In the genomic region with DNA sequence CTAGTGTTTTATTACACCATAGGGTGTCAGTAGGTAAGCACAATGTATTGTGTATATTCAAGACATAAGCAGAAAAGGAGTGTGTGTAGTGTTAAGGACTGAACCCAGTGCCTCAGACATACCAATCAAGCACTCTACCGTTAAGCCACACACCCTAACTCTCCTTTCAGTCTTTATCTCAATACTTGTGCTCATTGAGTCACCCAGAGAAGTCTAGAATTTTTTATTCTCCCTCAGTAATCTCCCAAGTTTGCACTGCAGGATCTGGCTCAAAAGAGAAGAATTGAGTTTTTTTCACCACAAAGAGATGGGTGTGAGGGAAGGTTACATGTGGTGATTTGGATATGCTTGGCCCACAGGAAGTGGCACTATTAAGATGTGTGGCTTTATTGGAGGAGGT, we compare ENCODE assay signal across 23 mouse cellular contexts.
"Had no signal": no experiment of that assay in that cellular context is flagged by ENCODE, and none has a peak within 500 bp of the region (broad histone marks: within the 10 kb centered on the region; RNA-seq: fewer than 3 reads in every experiment).

No protein-coding gene starts in this region.

- H3K27me3 ChIP-seq: heart, embryonic 12.5 days; hindbrain, embryonic 12.5 days; intestine, embryonic 15.5 days; limb, embryonic 12.5 days; liver, embryonic 13.5 days had no signal

- H3K4me3 ChIP-seq: gastrocnemius, adult 2 months; heart, embryonic 10.5 days; heart, embryonic 12.5 days; hindbrain, embryonic 10.5 days; hindbrain, embryonic 12.5 days; intestine, embryonic 15.5 days; layer of hippocampus, adult 2 months; left cerebral cortex, adult 2 months; limb, embryonic 10.5 days; limb, embryonic 12.5 days; liver, embryonic 13.5 days had no signal

- H3K36me3 ChIP-seq: heart, embryonic 10.5 days; heart, embryonic 12.5 days; hindbrain, embryonic 10.5 days; hindbrain, embryonic 12.5 days; intestine, embryonic 15.5 days; limb, embryonic 10.5 days; limb, embryonic 12.5 days; liver, embryonic 13.5 days had no signal

- DNase-seq: gastrocnemius, adult 2 months; gastrocnemius, postnatal 10 days; gastrocnemius, postnatal 25 days; heart, adult 18-20 months; heart, postnatal 10 days; heart, postnatal 4 days; kidney, adult 18-20 months; kidney, adult 8-10 months; kidney, postnatal 10 days; kidney, postnatal 25 days; kidney, postnatal 4 days; liver; liver, embryonic 13.5 days had no signal

- H3K9me3 ChIP-seq: heart, embryonic 10.5 days; heart, embryonic 12.5 days; hindbrain, embryonic 10.5 days; hindbrain, embryonic 12.5 days; intestine, embryonic 15.5 days; limb, embryonic 10.5 days; limb, embryonic 12.5 days; liver, embryonic 13.5 days had no signal

- H3K27ac ChIP-seq: gastrocnemius, adult 2 months; heart, embryonic 10.5 days; hindbrain, embryonic 10.5 days; hindbrain, embryonic 12.5 days; hindbrain, embryonic 14.5 days; intestine, embryonic 15.5 days; layer of hippocampus, adult 2 months; left cerebral cortex, adult 2 months; limb, embryonic 10.5 days; limb, embryonic 12.5 days; liver, embryonic 13.5 days had no signal

- H3K4me1 ChIP-seq: hindbrain, embryonic 12.5 days; intestine, embryonic 15.5 days; limb, embryonic 12.5 days; liver, embryonic 13.5 days had no signal

- H3K9ac ChIP-seq: heart, embryonic 12.5 days; hindbrain, embryonic 12.5 days; hindbrain, embryonic 14.5 days; intestine, embryonic 15.5 days; limb, embryonic 12.5 days; liver, embryonic 13.5 days had no signal
